Mouse (Mus musculus) kidney, postnatal 14 days (tissue): ENCODE results near the gene Idi1.
"Not testable (repeated sequence)": the region's sequence is repeated elsewhere in the genome, so short reads cannot be mapped to it uniquely, and the experiment has no call there.

ENCODE experiments used
- DNase-seq: peaks from one replicate; pipeline ENCODE4 v3.0.0; 2022; ENCODE audit warnings: mixed read lengths

Idi1 gene

DNA sequence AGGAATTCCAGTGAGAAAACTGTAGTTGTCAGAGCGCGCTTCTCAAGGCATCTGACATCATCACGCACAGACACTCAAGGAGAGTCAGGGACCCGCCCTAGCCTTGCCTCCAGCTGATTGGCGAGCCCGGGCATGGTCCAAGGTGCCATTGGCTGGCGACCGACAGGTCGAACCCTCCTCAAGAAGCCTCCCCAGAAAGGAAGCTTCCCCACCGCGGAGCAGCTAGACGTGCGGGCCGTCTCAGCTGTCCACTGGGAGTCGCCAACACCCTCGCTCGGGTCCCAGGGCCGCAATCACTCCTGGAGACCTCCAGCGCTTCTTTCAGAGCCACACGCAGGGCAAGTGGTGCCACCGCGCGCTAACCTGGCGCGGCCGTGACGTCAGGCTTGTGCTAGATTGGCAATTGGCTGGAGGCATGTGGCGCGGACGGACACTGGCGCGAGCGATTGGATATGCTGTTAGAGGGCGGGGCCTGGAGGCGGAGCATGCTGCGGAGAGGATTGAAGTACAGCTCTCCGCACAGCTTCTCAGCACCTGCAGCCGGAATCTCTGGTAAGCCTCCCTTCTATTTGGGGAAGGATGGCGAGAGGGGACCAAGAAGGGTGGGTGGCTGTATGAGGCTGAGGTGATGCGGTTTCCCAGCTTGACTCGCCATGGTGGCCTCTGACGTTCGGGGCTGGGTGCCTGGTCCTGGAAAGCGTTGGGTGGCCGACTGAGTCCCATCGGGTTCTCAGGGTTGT lies at the start of gene Idi1:
Gene Idi1, plus strand, starts transcription at position 57 of the 740 bp plus-strand sequence.
- DNase-seq: peak; percentile 97

DNA sequence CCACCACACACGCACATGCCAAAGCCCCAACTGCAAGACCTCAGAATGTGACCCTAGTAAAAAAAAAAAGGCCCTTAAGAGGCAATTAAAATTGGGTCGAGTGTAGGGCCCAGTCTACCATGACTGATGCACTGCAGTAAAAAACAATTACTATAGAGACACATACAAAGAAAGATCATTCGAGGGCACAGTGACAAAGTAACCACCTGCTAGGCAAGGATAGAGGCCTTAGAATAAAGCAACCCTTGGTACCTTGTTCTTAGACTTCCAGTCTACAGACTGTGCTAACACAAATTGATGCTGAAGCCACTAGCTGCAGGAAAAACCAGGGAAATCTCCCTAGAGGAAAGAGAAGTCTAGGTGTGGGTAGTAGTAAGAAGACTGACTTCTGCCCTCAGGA lies 46.9 kb upstream of the Idi1 start:
- DNase-seq: no peak

DNA sequence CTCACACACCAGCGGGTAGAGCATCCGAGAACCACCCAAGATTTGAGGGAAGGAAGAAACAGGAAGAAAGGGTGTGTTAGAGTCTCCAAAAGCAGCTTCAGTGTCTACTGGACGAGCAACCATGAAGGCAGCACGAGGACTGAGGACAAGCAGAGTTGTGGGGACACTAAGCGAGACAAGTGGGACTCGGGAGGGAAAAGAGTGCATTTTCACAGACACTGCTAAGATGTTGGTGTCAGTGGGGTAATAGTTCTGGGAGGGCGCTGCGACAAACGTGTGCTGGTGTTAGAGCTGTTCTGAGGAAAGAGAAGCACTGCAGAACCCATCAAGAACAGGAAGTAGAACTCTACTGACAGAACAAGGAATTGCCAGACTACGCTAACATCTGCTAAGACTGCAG lies 46.2 kb upstream of the Idi1 start:
- DNase-seq: no peak

DNA sequence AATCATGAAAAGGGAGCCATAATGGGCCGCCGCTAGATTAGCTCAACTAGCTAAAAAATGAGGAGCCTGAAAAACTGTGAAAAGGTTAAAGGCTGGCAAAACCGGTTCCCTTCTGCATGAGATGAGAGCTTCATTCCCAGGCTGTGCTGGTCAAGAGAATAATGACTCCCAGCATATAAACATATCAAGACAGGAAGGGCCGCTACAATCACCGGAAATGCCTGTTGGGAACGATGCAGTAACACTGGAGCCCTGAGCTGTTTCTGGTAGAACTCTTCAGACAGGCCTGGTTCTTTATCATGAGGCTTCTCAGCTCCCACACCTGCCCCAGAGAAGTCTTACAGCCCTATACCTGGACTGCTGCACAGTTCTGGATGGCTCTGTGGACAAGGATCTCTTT lies 45.4 kb upstream of the Idi1 start:
- DNase-seq: peak; percentile 60

DNA sequence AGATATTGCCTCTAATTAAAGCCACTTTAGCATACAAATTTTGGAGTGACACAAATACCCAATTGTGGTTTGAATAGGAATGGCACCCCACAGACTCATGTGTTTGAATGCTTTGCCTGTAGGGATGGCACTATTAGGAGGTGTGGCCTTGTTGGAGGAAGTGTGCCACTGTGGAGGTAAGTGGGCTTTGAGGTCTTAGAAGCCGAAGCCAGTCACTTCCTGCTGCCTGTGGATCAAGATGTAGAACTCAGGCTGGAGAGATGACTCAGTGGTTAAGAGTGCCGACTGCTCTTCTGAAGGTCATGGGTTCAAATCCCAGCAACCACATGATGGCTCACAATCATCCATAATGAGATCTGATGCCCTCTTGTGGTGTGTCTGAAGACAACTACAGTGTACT lies 44.4 kb upstream of the Idi1 start:
- DNase-seq: no peak

DNA sequence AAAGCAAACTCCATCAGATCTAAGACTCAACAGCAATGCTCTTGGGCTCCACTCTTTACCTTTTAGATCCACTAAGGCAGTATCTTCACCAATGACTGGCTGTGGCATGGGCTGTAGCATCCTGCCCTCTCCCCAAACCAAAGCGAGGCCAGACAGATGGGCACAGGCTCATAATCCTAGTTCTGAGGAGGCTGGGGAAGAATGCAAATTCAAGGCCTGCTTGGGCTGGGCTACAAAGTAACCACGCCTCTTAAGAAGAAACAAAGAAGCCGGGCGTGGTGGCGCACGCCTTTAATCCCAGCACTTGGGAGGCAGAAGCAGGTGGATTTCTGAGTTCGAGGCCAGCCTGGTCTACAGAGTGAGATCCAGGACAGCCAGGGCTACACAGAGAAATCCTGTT lies 43.5 kb upstream of the Idi1 start:
- DNase-seq: not testable (repeated sequence)

DNA sequence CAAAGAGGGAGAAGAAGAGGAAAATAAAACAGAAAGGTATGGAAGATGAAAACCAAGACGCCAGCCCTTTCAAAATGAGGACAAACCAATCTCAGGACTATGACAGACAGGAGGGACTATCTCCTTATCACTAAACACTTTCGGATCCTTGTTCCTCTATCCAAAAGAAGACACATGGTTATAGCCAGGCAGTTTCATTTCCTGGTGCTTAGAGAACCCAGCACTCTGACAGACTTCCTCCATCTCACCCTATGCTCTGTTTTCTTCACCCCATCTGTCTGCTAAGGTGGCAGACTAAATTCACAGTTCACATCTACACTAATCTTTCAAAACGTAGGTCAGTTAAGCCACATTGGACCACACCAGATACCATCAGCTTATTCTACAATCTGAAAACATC lies 43.0 kb upstream of the Idi1 start:
- no peak for DNase-seq

DNA sequence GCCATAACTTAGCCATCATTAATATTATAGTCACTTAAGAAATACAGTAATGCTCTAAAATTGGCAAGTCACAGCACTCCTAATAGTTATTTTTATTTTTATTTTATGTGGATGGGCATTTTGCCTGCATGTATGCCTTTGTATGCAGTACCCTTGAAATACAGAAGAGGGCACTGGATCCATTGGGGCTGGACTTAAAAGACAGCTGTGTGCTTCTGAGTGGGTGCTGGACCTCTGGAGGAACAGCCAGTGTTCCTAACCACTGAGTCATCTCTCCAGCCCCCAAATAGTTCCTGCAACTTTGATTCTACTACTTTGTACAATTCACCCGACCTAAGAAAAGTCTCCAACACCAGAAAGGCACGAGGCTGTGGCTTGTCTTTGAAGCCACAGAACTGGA lies 37.6 kb upstream of the Idi1 start:
- peak; percentile 39 for DNase-seq

DNA sequence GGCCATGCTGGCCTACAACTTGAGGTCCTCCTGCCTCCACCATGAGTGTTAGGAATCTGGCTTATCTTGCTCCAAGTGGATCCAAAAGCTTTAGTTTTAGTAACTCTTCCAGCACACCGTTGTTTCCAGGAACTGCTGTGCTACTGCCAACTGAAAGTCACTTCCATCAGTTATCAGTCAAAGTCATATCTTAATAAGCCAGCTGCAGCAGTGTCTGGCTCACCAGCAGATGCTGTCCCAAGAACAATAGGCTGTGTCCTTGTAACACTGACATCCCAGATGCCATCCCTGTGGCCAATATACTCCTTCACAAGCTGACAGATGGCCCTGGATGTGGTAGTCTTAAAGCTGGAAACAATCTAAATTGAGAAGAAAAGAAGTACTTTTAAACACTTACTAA lies 36.0 kb upstream of the Idi1 start:
- DNase-seq: no peak

DNA sequence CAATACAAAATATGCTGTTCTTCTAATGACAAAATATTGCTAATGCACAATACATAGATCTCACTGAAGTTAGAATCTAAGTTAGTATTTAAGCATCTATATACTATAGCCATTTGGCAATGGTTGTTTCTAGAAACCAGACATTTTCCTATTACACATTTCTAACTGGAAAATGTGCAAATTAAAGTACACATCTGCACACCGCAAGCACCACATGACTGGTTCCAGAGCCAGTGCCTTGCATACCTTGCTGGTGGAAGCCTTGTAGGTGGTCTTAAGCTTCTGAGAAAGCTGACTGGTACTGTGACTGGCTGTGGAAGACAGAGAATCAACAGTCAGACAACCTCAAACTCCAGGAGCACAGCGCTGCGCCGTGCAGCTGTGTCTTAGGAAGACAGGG lies 31.9 kb upstream of the Idi1 start:
- DNase-seq: no peak

DNA sequence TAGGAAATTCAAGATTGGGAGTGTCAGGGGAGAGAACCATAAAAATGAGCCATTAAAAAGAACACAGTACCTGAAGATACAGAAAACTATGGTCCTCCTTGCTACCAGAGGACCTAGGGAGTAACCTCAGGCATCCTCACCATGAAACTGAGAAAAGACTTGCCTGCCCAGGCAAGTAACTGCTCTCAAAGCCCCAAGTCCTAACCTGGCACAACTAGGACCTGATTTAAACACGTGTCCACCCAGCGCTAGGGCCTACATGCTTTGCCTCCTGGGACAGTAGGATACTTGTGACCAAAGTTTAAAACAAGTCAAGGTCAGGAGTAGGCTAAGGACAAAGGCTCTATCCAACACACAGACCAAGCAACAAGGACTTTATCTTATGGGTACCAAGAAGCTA lies 30.5 kb upstream of the Idi1 start:
- no peak for DNase-seq

DNA sequence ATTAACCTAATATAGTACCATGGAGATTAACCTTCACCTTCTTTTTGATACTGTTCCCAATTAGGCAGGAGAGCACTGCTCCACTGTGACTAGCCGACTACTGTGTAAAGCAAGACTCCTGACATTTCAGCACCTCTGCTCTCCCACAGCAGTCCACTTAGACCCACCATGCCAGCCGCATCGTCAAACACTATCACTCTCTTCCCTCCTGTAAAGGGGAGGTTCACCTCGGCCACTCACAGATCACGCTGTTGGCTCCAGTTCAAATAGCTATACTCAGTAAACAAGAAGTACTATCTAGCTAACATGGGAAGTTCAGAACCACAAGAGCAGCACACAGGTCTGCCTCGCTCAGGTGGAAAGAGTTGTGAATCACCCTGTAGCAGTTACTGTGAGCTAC lies 26.8 kb upstream of the Idi1 start:
- no peak for DNase-seq

DNA sequence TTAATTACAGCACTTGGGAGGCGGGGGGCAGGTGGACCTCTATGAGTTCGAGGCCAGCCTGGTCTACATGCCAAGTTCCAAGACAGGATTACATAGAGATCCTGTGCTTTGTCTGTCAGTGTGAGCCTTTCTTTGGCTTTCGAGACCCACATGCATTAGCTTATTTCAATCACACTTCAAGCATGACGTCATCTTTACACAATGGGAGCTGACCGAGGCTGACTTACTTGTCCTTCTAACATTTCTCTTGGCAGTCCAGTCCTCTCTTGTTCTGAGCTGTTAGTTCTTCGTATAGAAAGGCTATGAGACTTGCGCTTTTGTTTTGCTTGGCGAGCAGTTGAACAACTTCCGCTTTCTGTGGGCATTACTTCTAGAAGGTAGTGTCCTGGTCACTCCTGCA lies 24.4 kb upstream of the Idi1 start:
- no peak for DNase-seq

DNA sequence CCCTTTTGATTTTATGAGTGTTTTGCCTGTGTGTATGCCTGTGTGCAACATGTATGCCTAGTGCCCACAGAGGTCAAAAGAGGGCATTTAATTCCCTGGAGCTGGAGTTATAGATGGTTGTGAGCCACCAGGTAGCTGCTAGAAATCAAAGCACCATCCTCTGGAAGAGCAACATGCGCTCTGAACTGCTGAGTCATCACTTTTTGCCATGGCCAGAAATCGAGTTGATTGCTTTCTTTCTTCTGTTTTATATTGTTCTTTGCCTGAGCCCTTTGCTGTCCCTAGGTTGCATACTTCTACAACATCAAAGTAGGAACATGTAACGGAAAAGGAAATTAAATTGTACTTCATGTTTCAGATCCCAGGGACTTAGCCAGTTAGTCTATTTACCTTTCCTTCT lies 20.3 kb upstream of the Idi1 start:
- DNase-seq: no peak

DNA sequence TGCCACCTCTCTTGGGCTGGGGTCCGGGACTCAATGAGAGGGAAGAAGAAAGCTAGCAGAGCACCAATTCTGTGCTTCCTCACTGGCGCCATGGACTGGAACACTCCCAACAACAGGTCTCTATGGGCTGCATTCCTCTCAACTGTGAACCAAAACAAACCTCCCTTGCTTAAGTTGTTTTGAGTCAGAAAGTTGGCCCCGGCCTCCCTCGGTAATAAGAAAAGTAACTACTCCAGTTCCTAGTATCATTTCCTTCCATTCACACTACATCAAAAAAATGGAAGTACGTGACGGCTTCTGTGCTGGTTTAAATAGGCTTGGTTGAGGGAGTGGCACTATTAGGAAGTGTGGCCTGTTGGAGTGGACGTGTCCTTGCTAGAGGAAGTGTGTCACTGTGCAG lies 18.7 kb upstream of the Idi1 start:
- DNase-seq: peak; percentile 47

DNA sequence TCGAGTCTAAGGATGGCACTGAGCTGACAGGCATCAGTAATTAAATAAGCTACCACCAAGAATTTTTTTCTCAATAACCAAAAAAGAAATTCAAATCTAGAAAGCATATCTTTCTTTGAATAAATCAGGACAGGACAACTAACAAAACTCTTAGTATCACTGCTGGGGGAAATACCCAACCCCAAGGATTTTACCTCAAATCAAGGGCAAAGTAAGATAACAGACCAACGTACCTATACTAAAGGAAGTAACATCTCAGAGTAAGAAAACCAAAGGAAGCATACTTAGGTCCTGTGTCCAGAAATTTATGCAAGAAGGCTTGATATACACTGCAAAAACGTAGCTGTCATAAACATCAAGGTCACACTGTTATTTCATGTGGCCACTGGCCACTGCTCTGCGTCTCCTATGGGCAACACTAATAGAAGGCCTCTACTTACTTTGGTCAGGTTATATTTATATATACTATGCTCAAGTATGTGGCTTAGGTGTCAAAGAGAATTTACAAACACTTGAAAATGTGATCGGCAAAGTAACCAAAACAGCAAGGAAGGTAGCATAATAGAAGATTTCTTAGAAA lies 15.6 kb upstream of the Idi1 start:
- no peak for DNase-seq

DNA sequence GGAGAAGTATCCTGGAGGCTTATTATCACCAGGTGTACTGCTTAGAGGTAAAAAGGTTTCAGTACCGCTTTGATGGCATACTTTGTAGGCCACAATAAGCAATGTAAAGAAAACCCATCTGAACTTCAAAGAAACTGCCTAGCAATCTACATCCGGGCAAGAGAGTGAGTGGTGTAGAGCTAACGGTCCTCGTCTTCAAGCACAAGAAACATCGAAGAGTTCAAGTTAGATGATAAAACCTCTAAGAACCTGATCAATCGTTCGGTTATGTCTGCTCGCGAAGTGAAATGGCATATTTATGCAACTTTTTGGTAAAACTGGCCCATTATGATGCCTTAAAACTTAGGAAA lies 15.2 kb upstream of the Idi1 start:
- peak; percentile 11 for DNase-seq

DNA sequence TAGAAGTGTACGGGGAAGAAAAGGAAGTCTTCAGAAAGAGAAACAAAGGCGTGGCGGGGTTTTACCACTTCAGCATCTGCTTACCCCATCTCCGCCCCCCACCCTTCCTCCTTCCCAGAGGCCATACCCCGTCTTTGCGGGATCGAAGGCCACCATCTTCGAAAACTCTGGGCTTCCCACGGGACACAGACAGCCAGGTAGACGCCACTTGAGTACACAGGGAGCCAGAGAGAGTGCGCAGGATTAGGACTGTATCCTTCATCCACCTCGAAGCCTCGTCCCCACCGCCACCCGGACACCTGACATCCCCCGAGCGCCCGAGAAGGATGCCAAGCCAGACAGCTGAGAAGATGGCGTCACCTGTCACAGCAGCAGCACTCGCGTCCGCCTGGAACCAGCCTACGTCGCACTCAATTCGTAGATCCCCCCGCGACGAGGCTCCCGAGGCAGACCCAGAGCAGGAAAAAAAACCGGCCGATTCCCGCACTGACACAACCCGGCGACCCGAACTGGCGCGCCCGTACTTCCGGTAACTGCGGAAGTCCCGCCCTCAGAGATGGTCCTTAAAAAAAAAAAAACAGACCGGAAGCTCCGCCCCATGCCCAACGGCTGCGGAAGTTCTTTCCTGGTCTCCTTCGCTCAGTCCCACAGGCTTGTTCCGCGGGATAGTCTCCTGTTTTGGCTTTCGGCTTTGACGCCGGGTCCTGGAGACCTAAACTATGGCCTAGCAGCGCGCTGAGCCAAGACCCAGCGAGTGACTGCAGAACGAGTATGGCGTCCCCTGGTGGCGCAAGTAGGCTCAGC lies 14.6 kb upstream of the Idi1 start:
- DNase-seq: peak; percentile 94

DNA sequence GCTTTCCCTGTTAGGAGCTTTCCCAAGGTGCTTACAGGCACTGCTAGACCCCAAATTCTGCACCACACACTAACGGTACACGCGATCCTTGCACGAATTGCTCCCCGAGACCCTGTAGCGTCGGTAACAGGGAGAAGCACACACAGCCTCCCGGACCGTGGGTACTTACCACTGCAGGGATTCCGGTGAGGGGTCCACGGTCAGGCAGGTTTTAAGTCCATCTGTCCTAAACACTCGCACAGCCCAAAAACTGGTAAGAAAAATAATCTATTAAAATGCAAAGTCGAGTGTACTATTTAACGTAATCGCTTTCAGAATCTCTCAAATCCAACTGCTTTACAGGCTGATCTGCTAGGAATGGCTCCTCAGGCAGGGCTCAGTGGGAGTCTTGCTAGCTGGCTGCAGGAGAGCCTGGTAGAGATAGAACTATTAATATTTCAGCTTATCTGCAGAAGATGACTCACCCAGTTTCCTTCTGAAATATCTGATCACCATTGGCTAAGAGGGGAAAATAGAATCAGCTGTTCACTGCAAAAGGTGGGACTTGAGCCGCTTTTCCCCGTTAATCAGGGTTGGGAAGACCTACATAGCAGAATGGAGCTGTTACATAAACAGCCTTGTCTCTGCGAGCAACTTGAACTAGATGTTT lies 13.9 kb upstream of the Idi1 start, which contains the start of gene Wdr37:
Gene Wdr37, minus strand, starts transcription at position 596 of the 649 bp plus-strand sequence.
- peak; percentile 39 for DNase-seq

DNA sequence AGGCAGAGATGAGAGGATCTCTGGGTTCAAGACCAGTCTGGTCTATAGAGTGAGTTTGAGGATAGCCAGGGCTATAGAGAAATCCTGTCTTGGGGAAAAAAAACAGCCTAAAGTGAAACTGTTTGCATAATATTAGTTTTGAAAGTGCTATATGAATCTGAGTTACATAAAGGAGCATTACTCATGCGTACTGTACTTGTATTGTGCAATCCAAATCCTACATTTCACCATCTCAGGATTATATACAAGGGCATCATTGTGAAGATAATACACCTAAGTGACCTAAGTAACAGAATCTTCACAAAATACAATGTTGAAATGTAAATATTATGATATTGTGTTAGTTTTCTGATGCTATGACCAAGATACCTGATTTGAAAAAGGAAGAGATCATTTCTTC lies 11.5 kb upstream of the Idi1 start:
- DNase-seq: no peak

DNA sequence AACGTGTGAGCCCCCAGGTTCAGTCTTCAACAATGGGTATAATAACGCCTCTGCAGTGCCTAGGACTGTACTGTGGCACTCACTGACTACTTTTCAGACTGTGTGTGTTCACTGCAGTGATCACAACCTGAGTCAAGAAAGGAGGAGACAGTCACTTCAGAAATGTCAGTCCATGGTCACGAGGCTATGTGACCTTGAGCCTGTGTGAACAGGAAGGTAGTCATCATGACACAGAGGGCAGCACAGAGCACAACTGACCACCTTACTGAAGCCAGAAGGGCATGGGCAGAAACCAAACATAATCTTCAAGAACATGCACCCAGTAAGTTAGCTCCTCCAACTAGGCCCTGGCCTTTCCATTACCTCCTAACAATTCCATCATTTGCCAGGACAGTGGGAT lies 3.7 kb upstream of the Idi1 start:
- no peak for DNase-seq

DNA sequence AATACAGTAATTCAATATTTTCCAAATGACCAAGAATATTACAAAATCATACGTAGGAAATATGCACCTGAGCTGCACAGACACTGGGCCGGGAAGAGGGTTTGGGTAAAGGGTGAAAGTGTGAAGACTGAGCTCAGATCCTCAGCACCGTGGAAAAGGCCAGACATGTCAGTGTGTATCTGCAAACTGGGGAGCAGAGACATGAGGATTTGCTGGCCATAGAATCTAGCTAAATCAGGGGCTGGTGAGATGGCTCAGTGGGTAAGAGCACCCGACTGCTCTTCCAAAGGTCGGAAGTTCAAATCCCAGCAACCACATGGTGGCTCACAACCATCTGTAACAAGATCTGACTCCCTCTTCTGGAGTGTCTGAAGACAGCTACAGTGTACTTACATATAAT lies 1.4 kb upstream of the Idi1 start:
- DNase-seq: not testable (repeated sequence)

DNA sequence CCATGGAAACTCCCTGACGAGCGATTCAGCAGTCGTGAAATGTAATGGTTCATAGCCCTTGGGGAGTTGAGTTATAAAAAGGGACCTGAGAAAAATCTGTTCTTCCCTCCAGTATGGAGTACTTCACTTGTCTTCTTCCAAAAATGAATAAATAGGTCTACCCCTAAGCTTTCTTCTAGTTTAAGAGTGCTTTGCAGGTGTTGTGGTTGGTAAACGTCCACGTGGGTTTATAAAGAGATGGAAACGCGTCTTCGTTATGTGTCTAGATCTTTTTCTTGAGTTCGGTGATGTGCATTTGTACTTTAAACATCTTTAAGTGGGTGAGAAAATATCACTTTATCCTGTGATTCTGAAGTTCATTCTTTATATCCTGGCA lies 872 bp downstream of the Idi1 start:
- DNase-seq: no peak

DNA sequence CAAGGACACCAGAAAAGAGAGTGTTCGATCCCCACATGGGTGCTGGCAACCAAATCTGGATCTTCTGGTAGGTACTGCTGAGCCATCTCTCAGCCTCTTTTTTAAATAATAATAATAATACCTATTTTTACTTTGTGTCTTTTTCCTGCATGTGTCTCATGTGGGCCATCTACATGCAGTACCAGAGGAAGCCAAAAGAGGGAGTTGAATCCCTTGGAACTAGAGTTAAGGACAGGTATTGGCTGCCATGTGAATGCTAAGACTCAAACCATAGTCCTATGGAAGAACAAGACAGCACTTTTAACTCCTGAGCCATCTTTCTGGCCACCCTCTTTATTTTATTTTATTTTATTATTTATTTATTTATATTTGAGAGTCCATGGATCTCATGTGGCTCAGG lies 3.3 kb downstream of the Idi1 start:
- peak; percentile 10 for DNase-seq
